Mouse (Mus musculus) CH12.LX (cell line): ENCODE results near the gene Cdc14a. TPM values are rescaled to one million over a fixed set of nuclear protein-coding genes. Genes with fewer than 3 reads are reported as not detected.

Experiments
- DNase-seq: peaks from one replicate; pipeline ENCODE4 v3.0.0-alpha.2; 2013; ENCODE audit errors: extremely low read depth
- H3K27ac ChIP-seq: 2 replicates; pipeline ENCODE4 v1.5.1; 2012; ENCODE audit warnings: low read depth, mild to moderate bottlenecking, control low read depth, moderate library complexity; ENCODE audit not compliant: insufficient read depth
- H3K27me3 ChIP-seq: replicated peaks from 2 replicates; pipeline ENCODE3; 2012; ENCODE audit warnings: inconsistent platforms
- H3K36me3 ChIP-seq, 2 experiments: replicated peaks in 1 of 2; 2 replicates each; pipeline versions ENCODE3 to v1.6.1; 2012; ENCODE audit warnings: inconsistent platforms in 1 of 2, low read length in 1 of 2, mild to moderate bottlenecking in 1 of 2, mixed read lengths in 1 of 2, moderate library complexity in 1 of 2; ENCODE audit not compliant: control insufficient read depth in 1 of 2, insufficient read depth in 1 of 2
- H3K4me1 ChIP-seq, 2 experiments: 2 replicates each; pipeline ENCODE4 v1.6.1; 2012; ENCODE audit warnings: inconsistent platforms in 1 of 2, moderate library complexity in 1 of 2; ENCODE audit not compliant: insufficient read depth in 2 of 2, control insufficient read depth in 1 of 2
- H3K4me2 ChIP-seq: 2 replicates; pipeline ENCODE4 v1.6.1; 2012; ENCODE audit warnings: low read depth, mild to moderate bottlenecking, control low read depth; ENCODE audit not compliant: poor library complexity, insufficient read depth, severe bottlenecking
- H3K4me3 ChIP-seq, 3 experiments: fragments of 150-350 bp in 1 of 3; sonication (generic) in 1 of 3; replicated peaks in 1 of 3; 2 replicates each; pipeline versions ENCODE3 to v1.5.1; 2011 to 2012; ENCODE audit warnings: low read depth in 2 of 3, low read length in 2 of 3, mild to moderate bottlenecking in 2 of 3, moderate library complexity in 2 of 3, control low read depth in 1 of 3, improper control_type of control experiment in 1 of 3, inconsistent platforms in 1 of 3, mixed read lengths in 1 of 3; ENCODE audit not compliant: poor library complexity in 1 of 3
- H3K79me2 ChIP-seq: replicated peaks from 2 replicates; pipeline ENCODE4 v1.6.1; 2012; ENCODE audit warnings: mild to moderate bottlenecking, moderate library complexity; ENCODE audit not compliant: control insufficient read depth, poor library complexity, insufficient read depth, severe bottlenecking; ENCODE audit errors: extremely low read depth
- H3K9ac ChIP-seq: 2 replicates; pipeline ENCODE4 v1.6.1; 2012; ENCODE audit warnings: low read depth, mild to moderate bottlenecking, control low read depth, moderate library complexity; ENCODE audit not compliant: insufficient read depth
- H3K9me3 ChIP-seq: replicated peaks from 2 replicates; pipeline ENCODE3; 2012; ENCODE audit warnings: low read length, inconsistent platforms, mixed read lengths
- CHD2 ChIP-seq: IDR thresholded peaks from 2 replicates; pipeline ENCODE4 v1.6.1; 2011; ENCODE audit warnings: low read length, improper control_type of control experiment
- ELF1 ChIP-seq: IDR thresholded peaks from 2 replicates; pipeline ENCODE4 v1.6.1; 2014; ENCODE audit warnings: low read depth, mild to moderate bottlenecking, inconsistent platforms, low read length, improper control_type of control experiment
- HCFC1 ChIP-seq: IDR thresholded peaks from 2 replicates; pipeline ENCODE4 v1.6.1; 2012; ENCODE audit warnings: low read depth, mild to moderate bottlenecking, inconsistent platforms, low read length, improper control_type of control experiment
- IRF4 ChIP-seq: IDR thresholded peaks from 2 replicates; pipeline ENCODE4 v1.6.1; 2014; ENCODE audit warnings: low read depth, mild to moderate bottlenecking, inconsistent platforms, low read length, improper control_type of control experiment
- JUN ChIP-seq: IDR thresholded peaks from 2 replicates; pipeline ENCODE4 v1.6.1; 2011; ENCODE audit warnings: low read depth, mild to moderate bottlenecking, low read length, improper control_type of control experiment, moderate library complexity; ENCODE audit not compliant: insufficient read depth
- KAT2A ChIP-seq: IDR thresholded peaks from 2 replicates; pipeline ENCODE4 v1.6.1; 2012; ENCODE audit warnings: low read length, improper control_type of control experiment, inconsistent platforms; ENCODE audit not compliant: insufficient replicate concordance
- MAZ ChIP-seq: IDR thresholded peaks from 2 replicates; pipeline ENCODE4 v1.6.1; 2012; ENCODE audit warnings: low read depth, mild to moderate bottlenecking, inconsistent platforms, low read length, improper control_type of control experiment, moderate library complexity
- MEF2A ChIP-seq: IDR thresholded peaks from 2 replicates; pipeline ENCODE4 v1.6.1; 2014; ENCODE audit warnings: low read depth, mild to moderate bottlenecking, inconsistent platforms, low read length, improper control_type of control experiment, borderline replicate concordance
- MXI1 ChIP-seq: IDR thresholded peaks from 2 replicates; pipeline ENCODE4 v1.6.1; 2011; ENCODE audit warnings: mild to moderate bottlenecking, low read depth, low read length, improper control_type of control experiment
- NELFE ChIP-seq: IDR thresholded peaks from 2 replicates; pipeline ENCODE4 v1.6.1; 2011; ENCODE audit warnings: low read depth, low read length, improper control_type of control experiment
- PAX5 ChIP-seq: IDR thresholded peaks from 2 replicates; pipeline ENCODE4 v1.6.1; 2012; ENCODE audit warnings: low read length, inconsistent platforms, mixed read lengths
- POLR2A ChIP-seq: IDR thresholded peaks from 2 replicates; pipeline ENCODE4 v1.6.1; 2011; ENCODE audit warnings: low read depth, mild to moderate bottlenecking, improper control_type of control experiment, low read length
- POLR2AphosphoS2 ChIP-seq: IDR thresholded peaks from 2 replicates; pipeline ENCODE4 v1.6.1; 2011; ENCODE audit warnings: low read depth, low read length, improper control_type of control experiment
- RCOR1 ChIP-seq: conservative IDR thresholded peaks from 2 replicates; pipeline ENCODE4 v1.6.1; 2012; ENCODE audit warnings: low read depth, mild to moderate bottlenecking, inconsistent platforms, low read length, improper control_type of control experiment
- TBP ChIP-seq: conservative IDR thresholded peaks from 2 replicates; pipeline ENCODE4 v1.6.1; 2011; ENCODE audit warnings: low read depth, low read length, improper control_type of control experiment
- TCF12 ChIP-seq: IDR thresholded peaks from 2 replicates; pipeline ENCODE4 v1.6.1; 2014; ENCODE audit warnings: low read depth, mild to moderate bottlenecking, inconsistent platforms, low read length, improper control_type of control experiment
- UBTF ChIP-seq: IDR thresholded peaks from 2 replicates; pipeline ENCODE4 v1.6.1; 2012; ENCODE audit warnings: low read depth, mild to moderate bottlenecking, inconsistent platforms, low read length, improper control_type of control experiment, moderate library complexity
- USF1 ChIP-seq: IDR thresholded peaks from 2 replicates; pipeline ENCODE4 v1.6.1; 2014; ENCODE audit warnings: low read depth, mild to moderate bottlenecking, inconsistent platforms, low read length, improper control_type of control experiment
- USF2 ChIP-seq: conservative IDR thresholded peaks from 2 replicates; pipeline ENCODE4 v1.6.1; 2011; ENCODE audit warnings: low read depth, low read length, improper control_type of control experiment
- dilution Hi-C: fragments of 300-500 bp; cut with MboI; formaldehyde crosslinking; loops from 2 replicates; pipeline ENCODE4 v1.14.3; 2020; ENCODE audit warnings: low sequenced_read_pairs; ENCODE audit not compliant: extremely low pct_unique_long_range_greater_than_20kb, extremely low pct_ligation_motif_present
- in situ Hi-C: fragments of 300-500 bp; cut with MboI; formaldehyde crosslinking; loops from 3 replicates; pipeline ENCODE4 v1.14.3; 2019; ENCODE audit warnings: low sequenced_read_pairs, low pct_ligation_motif_present, low pct_unique_long_range_greater_than_20kb, mixed read lengths
- polyA plus RNA-seq: library from polyadenylated mRNA; unstranded; fragments of >175 nt; gene quantifications from 2 replicates; pipeline ENCODE4 v1.2.1, GENCODE M21; 2012; ENCODE audit warnings: low read depth; ENCODE audit not compliant: insufficient read length
- total RNA-seq, 2 experiments: library from RNA; depleted of rRNA; stranded (reverse); fragments of 300-350 nt in 1 of 2; fragments of >200 nt in 1 of 2; gene quantifications; 2 replicates each; pipeline ENCODE4 v1.2.3; 2012 to 2014

Cdc14a gene
- total and polyA plus RNA-seq, 3 experiments: 9.4 to 12.1 (median 9.8) TPM

DNA sequence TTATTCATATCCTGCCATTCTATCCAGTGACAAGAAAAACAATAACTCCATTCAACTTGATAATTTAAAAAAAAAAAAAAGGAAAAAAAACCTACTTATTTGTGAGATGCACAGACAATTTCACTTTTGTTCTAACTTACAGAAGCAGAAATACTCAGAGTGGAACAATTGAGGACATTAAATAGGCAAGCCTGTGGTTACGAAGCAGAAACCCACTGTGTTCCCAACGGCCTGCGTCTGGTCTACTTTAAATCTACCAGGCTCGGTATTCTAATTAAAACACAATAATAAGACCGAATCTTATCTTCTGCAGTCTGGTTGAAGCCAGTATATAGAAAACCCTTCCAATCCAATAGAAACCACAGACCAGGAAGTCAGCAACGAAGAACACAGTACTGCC lies 50.6 kb downstream of the Cdc14a start:
- no peak for DNase-seq
- Histone ChIP-seq H3K9me3 (no peaks in the 10 kb centered on the region), H3K79me2 (peaks cover 2% of the 10 kb centered on the region; the same call in 1 of the 2 replicates), H3K27me3 (no peaks in the 10 kb centered on the region), H3K9ac (no peak overlapping the region), H3K36me3 (peaks cover 0 to 23% of the 10 kb centered on the region in 2 experiments), H3K4me3 (no peak overlapping the region), H3K27ac (no peak overlapping the region), H3K4me1 (peaks cover under 1 to 13% of the 10 kb centered on the region in 2 experiments; a peak in 3 of 4 replicates), H3K4me2 (no peak overlapping the region)
- dilution Hi-C loops (no loop called here), in situ Hi-C loops (no loop called here)
- TF ChIP-seq KAT2A (no peak), JUN (no peak), USF1 (no peak), PAX5 (no peak), NELFE (no peak), UBTF (no peak), MXI1 (no peak), ELF1 (no peak), POLR2A (no peak), RCOR1 (no peak), TCF12 (no peak), USF2 (no peak), IRF4 (no peak), TBP (no peak), CHD2 (no peak), MAZ (no peak)

DNA sequence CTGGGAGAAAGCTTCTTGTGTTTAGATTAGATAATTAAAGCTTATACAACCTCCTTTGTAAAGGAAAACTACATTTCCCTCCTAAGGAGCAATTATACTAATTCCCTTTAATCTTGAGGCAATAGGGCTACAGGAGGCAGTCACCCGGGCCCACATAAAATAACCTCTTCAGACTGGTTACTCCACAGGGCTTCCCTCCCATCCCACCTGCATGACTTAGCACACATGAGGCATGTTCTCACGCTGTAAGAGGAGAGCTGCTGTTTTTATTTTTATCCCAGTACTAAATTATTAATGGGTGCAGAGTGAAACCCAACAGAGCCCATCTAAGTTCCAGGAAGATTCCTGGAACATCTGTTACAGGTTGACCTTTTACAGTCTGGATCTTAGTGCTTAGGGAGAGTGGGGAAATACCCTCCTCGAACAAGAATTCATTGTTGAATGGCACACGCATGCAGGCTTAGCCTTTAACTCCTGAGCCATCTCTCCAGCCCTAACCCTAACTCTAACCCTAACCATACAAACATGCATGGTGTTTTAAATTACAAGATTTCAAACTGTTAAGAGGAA lies 54.9 kb downstream of the Cdc14a start:
- Histone ChIP-seq H3K27me3 (no peaks in the 10 kb centered on the region), H3K4me2 (no peak overlapping the region), H3K9ac (no peak overlapping the region), H3K27ac (no peak overlapping the region), H3K4me1 (peaks cover 11 to 29% of the 10 kb centered on the region in 2 experiments), H3K79me2 (peaks cover 2% of the 10 kb centered on the region; the same call in 1 of the 2 replicates), H3K4me3 (no peak overlapping the region), H3K36me3 (peaks cover 8 to 33% of the 10 kb centered on the region in 2 experiments), H3K9me3 (no peaks in the 10 kb centered on the region)
- TF ChIP-seq USF1 (no peak), POLR2AphosphoS2 (no peak), JUN (no peak), MEF2A (no peak), HCFC1 (no peak)
- dilution Hi-C loops: no loop called here
- in situ Hi-C loops: no loop called here
- no peak for DNase-seq
